Mouse (Mus musculus): ENCODE results near the gene Erich4. TPM values are rescaled to one million over a fixed set of nuclear protein-coding genes. Genes with fewer than 3 reads are reported as not detected.

Gene Erich4
- polyA plus RNA-seq (2012; rRNA removed; ENCODE audit: low replicate concordance), result 16.9 and 32.4 TPM in 2 replicates

DNA sequence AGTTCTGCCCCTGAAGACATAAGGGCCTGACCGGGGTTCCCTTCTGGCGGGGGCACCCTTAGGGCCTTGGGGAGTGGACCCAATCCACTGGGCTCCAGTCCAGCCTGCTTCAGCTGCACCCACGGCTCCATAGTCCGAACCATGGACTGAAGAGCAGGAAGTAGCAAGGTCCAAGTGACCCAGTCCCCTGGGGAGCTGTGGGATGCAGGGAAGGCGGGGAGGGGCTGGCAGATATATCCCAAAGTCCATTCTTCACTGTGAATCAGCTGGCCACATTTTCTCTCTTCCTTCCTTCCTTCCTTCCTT, at the start of gene Erich4:
Gene Erich4, minus strand, starts transcription at position 187 of the 306 bp plus-strand sequence.

DNA sequence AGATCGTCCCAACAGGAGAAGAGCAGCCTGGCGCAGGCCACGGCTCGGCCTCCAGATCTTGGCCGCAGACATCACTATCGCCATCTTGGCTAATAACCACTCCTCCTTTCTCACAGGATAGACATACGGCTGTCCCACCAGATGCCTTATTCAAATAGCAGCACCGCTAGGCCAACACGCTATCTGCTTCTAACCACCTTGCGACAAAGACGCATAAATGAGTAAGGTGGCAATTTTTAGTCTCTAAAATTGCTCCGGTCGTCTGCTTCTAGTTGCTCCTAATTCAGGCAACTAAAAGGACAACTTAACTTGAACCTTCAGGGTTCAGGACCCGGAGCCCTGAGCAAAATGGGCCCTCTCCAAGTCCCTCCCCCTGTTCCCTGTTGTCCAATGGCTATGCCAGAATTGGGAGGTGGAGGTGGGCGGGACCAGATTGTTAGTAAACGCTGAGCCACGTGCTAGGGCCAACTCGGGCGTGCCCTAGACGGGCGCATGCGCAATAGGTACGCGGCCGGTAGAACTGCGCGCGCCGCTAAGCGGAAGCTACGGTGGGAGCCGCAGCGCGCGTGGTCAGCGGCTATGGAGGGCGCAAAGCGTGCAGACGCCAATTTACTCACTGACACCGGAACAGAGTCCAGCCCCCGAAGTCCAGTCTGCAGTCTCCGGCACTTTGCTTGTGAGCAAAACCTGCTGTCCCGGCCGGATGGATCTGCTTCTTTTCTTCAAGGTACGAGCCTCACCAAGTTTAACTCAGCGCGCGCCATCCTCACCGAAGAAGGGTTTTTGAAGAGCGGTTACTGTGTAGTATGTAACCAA, 43.2 kb upstream of the Erich4 start, which contains the start of the genes Bckdha and Exosc5:
Gene Bckdha, minus strand, starts transcription at position 325 of the 816 bp plus-strand sequence.
Gene Exosc5, plus strand, starts transcription at position 508 of the 816 bp plus-strand sequence.

DNA sequence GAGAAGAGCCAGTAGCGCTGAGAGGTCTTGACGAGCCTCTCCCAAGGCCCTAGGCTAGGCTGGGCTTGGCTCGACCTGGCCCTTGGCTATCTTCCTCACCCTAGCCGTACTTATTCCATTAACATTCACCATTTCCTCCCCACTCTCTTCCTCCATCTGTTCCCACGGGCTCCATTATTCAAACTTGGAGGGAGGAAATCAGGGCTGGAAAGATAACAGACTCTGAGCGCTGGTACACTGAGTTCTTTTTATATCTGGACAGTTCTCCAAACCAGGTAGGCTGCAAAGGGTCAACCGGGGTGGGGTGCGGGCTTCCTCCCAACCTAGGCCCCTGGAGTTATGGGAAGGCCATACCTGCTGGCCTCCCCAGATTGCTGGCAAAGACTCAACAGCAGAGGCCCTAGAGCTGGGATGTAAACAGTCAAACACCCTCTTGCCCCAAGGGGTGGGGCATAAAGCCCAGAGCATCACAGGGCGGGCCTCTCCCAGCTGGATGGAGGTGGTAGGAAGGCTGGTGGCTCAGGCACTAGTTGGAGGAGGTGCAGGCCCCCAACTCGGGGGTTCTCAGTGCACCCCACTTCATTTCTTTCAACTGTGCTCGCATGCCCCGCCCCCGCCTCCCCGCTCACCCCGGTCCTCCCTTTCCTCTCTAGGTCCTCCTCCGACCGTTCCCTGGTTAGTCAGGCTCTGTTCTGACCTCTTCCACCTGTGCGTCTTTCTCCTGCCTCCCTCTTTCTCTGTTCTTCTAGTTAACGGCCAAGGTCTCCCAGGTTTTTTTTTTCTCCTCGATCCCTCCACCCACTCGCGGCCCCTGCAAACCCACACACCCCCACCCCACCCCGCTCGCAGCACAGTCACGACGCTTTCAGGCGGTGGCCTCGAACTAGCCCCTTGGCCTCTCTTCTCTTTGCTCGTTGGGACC, 11.1 kb upstream of the Erich4 start, which contains the start of gene B3gnt8:
Gene B3gnt8, plus strand, starts transcription at position 146 of the 922 bp plus-strand sequence.

DNA sequence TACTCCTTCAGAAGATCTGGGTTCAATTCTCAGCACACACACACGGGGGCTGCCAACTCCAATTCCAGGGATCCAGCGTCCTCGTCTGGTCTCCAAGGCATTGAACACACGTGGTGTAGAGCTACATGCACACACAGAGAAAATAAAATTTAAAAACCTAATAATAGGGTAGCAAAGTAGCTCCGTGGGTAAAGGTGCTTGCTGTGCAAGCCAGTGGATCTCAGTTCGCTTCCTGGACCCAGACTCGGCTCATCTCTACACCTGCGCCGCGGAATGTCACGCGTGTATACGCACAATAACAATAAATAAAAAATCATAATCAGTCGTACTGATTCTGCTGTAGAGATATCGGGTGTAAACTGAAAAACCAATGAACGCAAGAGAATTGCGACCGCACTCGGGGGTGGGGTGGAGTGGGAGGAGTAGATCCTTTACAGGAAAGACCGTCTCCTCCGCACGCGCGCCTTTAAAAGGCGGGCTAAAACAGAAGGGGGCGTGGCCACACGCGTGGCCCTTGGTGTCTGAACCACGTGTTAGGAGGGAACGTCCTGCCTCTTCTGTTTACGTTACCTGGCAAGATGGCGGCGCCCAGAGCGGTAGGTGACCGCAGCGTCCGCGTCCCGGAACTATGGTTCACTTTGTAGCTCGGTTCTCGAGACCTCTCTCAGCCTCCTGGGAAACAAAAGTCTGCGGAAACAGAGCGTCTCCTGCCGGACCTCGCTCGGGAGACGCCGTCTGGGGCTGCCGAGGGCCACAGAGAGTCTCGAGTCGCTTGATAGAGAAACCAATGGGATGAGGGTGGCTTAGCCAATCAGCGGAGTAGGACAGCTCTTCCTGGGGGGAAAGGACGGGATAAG, 3.4 kb upstream of the Erich4 start, which contains the start of gene Dmac2:
Gene Dmac2, plus strand, starts transcription at position 550 of the 857 bp plus-strand sequence.

Other genes with a start within 250 kb of the Erich4 start
- gene Cnfn, start 246.2 kb downstream of the Erich4 start, polyA plus RNA-seq (2012; rRNA removed; ENCODE audit: low replicate concordance), result 1.1 TPM in 1 of 2 replicates, not detected in the other
- 65.3 and 226 TPM in 2 replicates for gene Lipe, start 217.2 kb downstream of the Erich4 start, polyA plus RNA-seq (2012; rRNA removed; ENCODE audit: low replicate concordance)
- 1.9 TPM in 1 of 2 replicates, not detected in the other for gene Cxcl17, start 203.0 kb downstream of the Erich4 start, polyA plus RNA-seq (2012; rRNA removed; ENCODE audit: low replicate concordance)
- gene Ceacam1, start 138.3 kb downstream of the Erich4 start, polyA plus RNA-seq (2012; rRNA removed; ENCODE audit: low replicate concordance), result 97.6 and 182 TPM in 2 replicates
- gene Ceacam2, start 76.0 kb downstream of the Erich4 start, polyA plus RNA-seq (2012; rRNA removed; ENCODE audit: low replicate concordance), result 0.36 and 0.39 TPM in 2 replicates
- 100 and 111 TPM in 2 replicates for gene Dmac2, start 3.5 kb upstream of the Erich4 start, polyA plus RNA-seq (2012; rRNA removed; ENCODE audit: low replicate concordance)
- 7.3 and 9.2 TPM in 2 replicates for gene B3gnt8, start 10.8 kb upstream of the Erich4 start, polyA plus RNA-seq (2012; rRNA removed; ENCODE audit: low replicate concordance)
- 116 and 127 TPM in 2 replicates for gene Bckdha, start 43.1 kb upstream of the Erich4 start, polyA plus RNA-seq (2012; rRNA removed; ENCODE audit: low replicate concordance)
- 73.1 and 77.3 TPM in 2 replicates for gene Exosc5, start 43.3 kb upstream of the Erich4 start, polyA plus RNA-seq (2012; rRNA removed; ENCODE audit: low replicate concordance)
- gene Tmem91, start 59.3 kb upstream of the Erich4 start, polyA plus RNA-seq (2012; rRNA removed; ENCODE audit: low replicate concordance), result 0.62 TPM in 1 of 2 replicates, not detected in the other
- gene B9d2, start 64.9 kb upstream of the Erich4 start, polyA plus RNA-seq (2012; rRNA removed; ENCODE audit: low replicate concordance), result 24.5 and 29.9 TPM in 2 replicates
- gene Tgfb1, start 71.1 kb upstream of the Erich4 start, polyA plus RNA-seq (2012; rRNA removed; ENCODE audit: low replicate concordance), result 16.8 and 27.4 TPM in 2 replicates
- gene Ccdc97, start 103.2 kb upstream of the Erich4 start, polyA plus RNA-seq (2012; rRNA removed; ENCODE audit: low replicate concordance), result 53.5 and 61.7 TPM in 2 replicates
- 29.2 and 43.5 TPM in 2 replicates for gene Hnrnpul1, start 138.9 kb upstream of the Erich4 start, polyA plus RNA-seq (2012; rRNA removed; ENCODE audit: low replicate concordance)
- gene Axl, start 172.8 kb upstream of the Erich4 start, polyA plus RNA-seq (2012; rRNA removed; ENCODE audit: low replicate concordance), result 10.8 and 14.9 TPM in 2 replicates
- gene Cyp2s1, start 201.0 kb upstream of the Erich4 start, polyA plus RNA-seq (2012; rRNA removed; ENCODE audit: low replicate concordance), result 58.2 and 77.3 TPM in 2 replicates